Mouse (Mus musculus) liver, embryonic 12.5 days (tissue): ENCODE data around the gene Znrf1. TPM values are rescaled to one million over a fixed set of nuclear protein-coding genes. Genes with fewer than 3 reads are reported as not detected.

Experiments
- ATAC-seq: fragments of 200-750 bp; cut with Nextera tagmentation; 2 replicates; pipeline ENCODE4 v1.8.0; 2017; ENCODE audit warnings: moderate number of reproducible peaks, mild to moderate bottlenecking, moderate library complexity
- H3K27ac ChIP-seq: fragments of 300-500 bp; sonication (generic); 2 replicates; pipeline ENCODE4 v1.5.1; 2016; ENCODE audit warnings: mild to moderate bottlenecking
- H3K27me3 ChIP-seq: fragments of 300-500 bp; sonication (generic); replicated peaks from 2 replicates; pipeline ENCODE4 v1.6.1; 2016; ENCODE audit warnings: mild to moderate bottlenecking, moderate library complexity
- H3K36me3 ChIP-seq: fragments of 300-500 bp; sonication (generic); 2 replicates; pipeline ENCODE4 v1.6.1; 2016; ENCODE audit warnings: mild to moderate bottlenecking, moderate library complexity
- H3K4me1 ChIP-seq: fragments of 300-500 bp; sonication (generic); 2 replicates; pipeline ENCODE4 v1.6.1; 2016
- H3K4me2 ChIP-seq: fragments of 300-500 bp; sonication (generic); 2 replicates; pipeline ENCODE4 v1.6.1; 2016; ENCODE audit warnings: mild to moderate bottlenecking, moderate library complexity
- H3K4me3 ChIP-seq: fragments of 300-500 bp; sonication (generic); 2 replicates; pipeline ENCODE4 v1.5.1; 2016; ENCODE audit warnings: mild to moderate bottlenecking, moderate library complexity
- H3K9ac ChIP-seq: fragments of 300-500 bp; sonication (generic); 2 replicates; pipeline ENCODE4 v1.6.1; 2016; ENCODE audit warnings: mild to moderate bottlenecking, moderate library complexity
- H3K9me3 ChIP-seq: fragments of 300-500 bp; sonication (generic); replicated peaks from 2 replicates; pipeline ENCODE4 v1.6.1; 2016; ENCODE audit warnings: mild to moderate bottlenecking, moderate library complexity
- WGBS: fragments of 180-500 bp; shearing (Covaris S2); methylation state at CpG from one replicate; pipeline ENCODE4 v1.1.7; 2016; ENCODE audit not compliant: insufficient replicate concordance; 5-methylcytosine and 5-hydroxymethylcytosine counted together
- polyA plus RNA-seq: library from polyadenylated mRNA; unstranded; fragments of >200 nt; fragmentation: Nextera tagmentation; extraction: Ambion mirVana; gene quantifications from 2 replicates; pipeline ENCODE4 v1.2.1, GENCODE M21; 2016

Gene Znrf1
- polyA plus RNA-seq, 1 experiment from 2014 or later = 18.3 TPM

GRCm38 (mm10) chr8:111591176-111591575, 55.3 kb downstream of the Znrf1 start:
- no peak overlapping the region for H3K4me3 ChIP-seq

GRCm38 (mm10) chr8:111592390-111592910, 56.6 kb downstream of the Znrf1 start:
- no peaks in the 10 kb centered on the region for H3K9me3 ChIP-seq
- 73% methylated on average over 7 of the region's 7 CpGs for WGBS
- no peak overlapping the region for H3K27ac ChIP-seq
- H3K9ac ChIP-seq = no peak overlapping the region
- peaks cover 90% of the 10 kb centered on the region for H3K4me1 ChIP-seq
- H3K27me3 ChIP-seq = no peaks in the 10 kb centered on the region
- no peak overlapping the region for H3K4me2 ChIP-seq
- no peak overlapping the region for H3K4me3 ChIP-seq
- no peaks in the 10 kb centered on the region for H3K36me3 ChIP-seq
- no peak for ATAC-seq

More at GRCm38 (mm10) chr8:111591176-111591575, 55.3 kb downstream of the Znrf1 start:
- no peak overlapping the region for H3K27ac ChIP-seq
- H3K36me3 ChIP-seq = no peaks in the 10 kb centered on the region
- H3K9ac ChIP-seq = no peak overlapping the region
- H3K27me3 ChIP-seq = no peaks in the 10 kb centered on the region
- ATAC-seq = no peak
- H3K4me2 ChIP-seq = no peak overlapping the region
- peaks cover 90% of the 10 kb centered on the region for H3K4me1 ChIP-seq
- no peaks in the 10 kb centered on the region for H3K9me3 ChIP-seq

GRCm38 (mm10) chr8:111594044-111594840, 58.3 kb downstream of the Znrf1 start:
- no peak overlapping the region for H3K4me3 ChIP-seq
- no peaks in the 10 kb centered on the region for H3K36me3 ChIP-seq
- no peaks in the 10 kb centered on the region for H3K9me3 ChIP-seq
- no peak overlapping the region for H3K4me2 ChIP-seq
- no peak for ATAC-seq
- WGBS = 39% methylated on average over 3 of the region's 3 CpGs
- H3K4me1 ChIP-seq = peaks cover 82% of the 10 kb centered on the region
- no peaks in the 10 kb centered on the region for H3K27me3 ChIP-seq
- H3K27ac ChIP-seq = no peak overlapping the region
- no peak overlapping the region for H3K9ac ChIP-seq

GRCm38 (mm10) chr8:111594951-111595350, 59.1 kb downstream of the Znrf1 start:
- Histone ChIP-seq H3K36me3 (no peaks in the 10 kb centered on the region), H3K4me1 (peaks cover 81% of the 10 kb centered on the region), H3K4me3 (0 out of 2 replicates have a peak overlapping the region, but pooled peaks have one; percentile 40), H3K27me3 (no peaks in the 10 kb centered on the region), H3K9me3 (no peaks in the 10 kb centered on the region), H3K9ac (no peak overlapping the region), H3K27ac (peak overlapping the region; percentile 22; the same call in 1 of the 2 replicates), H3K4me2 (peak overlapping the region; percentile 66)
- no peak for ATAC-seq
- 73% methylated on average over 2 of the region's 2 CpGs for WGBS

DNA sequence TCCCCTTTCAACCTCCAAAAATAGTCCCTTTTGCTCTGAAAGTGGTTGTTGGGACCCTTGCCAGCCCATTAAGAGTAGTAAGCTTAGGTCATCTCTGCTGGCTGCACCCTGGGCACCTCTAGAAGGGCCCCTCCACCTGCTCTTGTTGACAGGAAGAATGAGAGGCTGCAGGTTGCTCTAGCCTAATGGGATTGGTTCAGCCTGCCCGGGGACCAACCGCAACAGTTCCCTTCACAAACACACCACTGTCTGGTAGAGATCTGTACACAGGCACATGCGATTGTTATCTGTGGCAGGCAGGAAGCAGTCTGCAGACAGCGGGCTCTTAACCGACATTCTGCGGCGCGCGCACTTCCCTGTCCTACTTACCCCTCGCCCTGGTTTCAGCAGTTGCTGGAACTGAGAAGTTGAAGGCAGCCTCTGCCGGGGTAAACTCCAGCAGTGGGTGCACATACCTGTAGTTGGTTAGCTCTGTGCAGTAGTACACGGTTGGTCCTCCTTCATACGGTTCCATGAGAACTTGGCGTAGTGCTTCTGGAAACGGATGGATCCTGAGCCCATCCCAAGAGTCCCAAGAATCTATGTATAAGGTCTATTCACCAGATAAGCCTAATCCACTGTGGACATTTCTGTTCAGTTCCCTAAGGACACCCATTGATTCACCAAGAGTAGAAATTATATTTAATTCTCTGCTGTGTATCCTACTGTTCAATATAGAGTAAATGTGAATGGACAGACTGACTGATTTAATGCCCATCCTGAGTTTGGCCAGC, 60.0 kb downstream of the Znrf1 start:
- Histone ChIP-seq H3K9me3 (no peaks in the 10 kb centered on the region), H3K36me3 (no peaks in the 10 kb centered on the region), H3K4me2 (peak overlapping the region; percentile 66), H3K9ac (peak overlapping the region; percentile 49), H3K27ac (peak overlapping the region; percentile 74), H3K4me1 (peaks cover 79% of the 10 kb centered on the region), H3K4me3 (peak overlapping the region; percentile 40), H3K27me3 (no peaks in the 10 kb centered on the region)
- WGBS = 10% methylated on average over 15 of the region's 15 CpGs
- peak; percentile 89 for ATAC-seq

GRCm38 (mm10) chr8:111596485-111596821, 60.6 kb downstream of the Znrf1 start:
- WGBS = 2% methylated on average over 3 of the region's 3 CpGs
- H3K4me1 ChIP-seq = peaks cover 78% of the 10 kb centered on the region
- no peaks in the 10 kb centered on the region for H3K27me3 ChIP-seq
- peak overlapping the region; percentile 74 for H3K27ac ChIP-seq
- no peak for ATAC-seq
- peak overlapping the region; percentile 66 for H3K4me2 ChIP-seq
- H3K9ac ChIP-seq = peak overlapping the region; percentile 49; the same call in 1 of the 2 replicates
- H3K9me3 ChIP-seq = no peaks in the 10 kb centered on the region
- H3K36me3 ChIP-seq = no peaks in the 10 kb centered on the region
- peak overlapping the region; percentile 40 for H3K4me3 ChIP-seq

DNA sequence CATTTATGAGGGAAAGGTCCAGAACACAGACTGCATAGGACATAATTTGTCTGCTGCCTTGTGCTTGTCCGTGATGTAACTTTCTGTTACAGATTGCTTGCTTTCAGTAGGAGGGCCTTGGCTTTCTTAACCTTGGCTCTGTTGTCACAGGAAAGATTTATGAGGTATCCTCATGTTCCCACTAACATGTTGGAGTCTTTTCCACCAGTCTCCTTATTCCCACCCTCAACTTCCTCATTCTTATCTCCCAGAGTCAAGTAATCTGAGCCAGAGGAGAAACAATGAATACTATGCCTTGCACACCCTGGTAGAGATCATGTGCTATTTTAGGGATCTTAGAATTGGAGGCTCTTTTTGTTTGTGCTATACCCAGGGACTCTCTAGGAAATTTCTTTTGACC, 61.4 kb downstream of the Znrf1 start:
- H3K9ac ChIP-seq = no peak overlapping the region
- H3K27ac ChIP-seq = peak overlapping the region; percentile 59; the same call in 1 of the 2 replicates
- H3K36me3 ChIP-seq = no peaks in the 10 kb centered on the region
- peaks cover 71% of the 10 kb centered on the region for H3K4me1 ChIP-seq
- H3K4me3 ChIP-seq = no peak overlapping the region
- H3K27me3 ChIP-seq = no peaks in the 10 kb centered on the region
- no peak overlapping the region for H3K4me2 ChIP-seq
- no peak for ATAC-seq
- 48% methylated on average over 1 of the region's 1 CpGs for WGBS
- no peaks in the 10 kb centered on the region for H3K9me3 ChIP-seq

GRCm38 (mm10) chr8:111599707-111600444, 64.0 kb downstream of the Znrf1 start:
- H3K27me3 ChIP-seq = no peaks in the 10 kb centered on the region
- peaks cover 47% of the 10 kb centered on the region for H3K4me1 ChIP-seq
- no peaks in the 10 kb centered on the region for H3K36me3 ChIP-seq
- no peaks in the 10 kb centered on the region for H3K9me3 ChIP-seq
- no peak for ATAC-seq
- no peak overlapping the region for H3K9ac ChIP-seq
- no peak overlapping the region for H3K4me2 ChIP-seq
- H3K27ac ChIP-seq = no peak overlapping the region
- 50% methylated on average over 9 of the region's 9 CpGs for WGBS
- H3K4me3 ChIP-seq = no peak overlapping the region

GRCm38 (mm10) chr8:111602050-111602449, 66.2 kb downstream of the Znrf1 start:
- Histone ChIP-seq H3K4me2 (no peak overlapping the region), H3K27ac (no peak overlapping the region), H3K4me3 (no peak overlapping the region), H3K9ac (no peak overlapping the region), H3K9me3 (no peaks in the 10 kb centered on the region), H3K27me3 (no peaks in the 10 kb centered on the region), H3K4me1 (peaks cover 28% of the 10 kb centered on the region), H3K36me3 (no peaks in the 10 kb centered on the region)
- no peak for ATAC-seq
- WGBS = 91% methylated on average over 4 of the region's 4 CpGs

DNA sequence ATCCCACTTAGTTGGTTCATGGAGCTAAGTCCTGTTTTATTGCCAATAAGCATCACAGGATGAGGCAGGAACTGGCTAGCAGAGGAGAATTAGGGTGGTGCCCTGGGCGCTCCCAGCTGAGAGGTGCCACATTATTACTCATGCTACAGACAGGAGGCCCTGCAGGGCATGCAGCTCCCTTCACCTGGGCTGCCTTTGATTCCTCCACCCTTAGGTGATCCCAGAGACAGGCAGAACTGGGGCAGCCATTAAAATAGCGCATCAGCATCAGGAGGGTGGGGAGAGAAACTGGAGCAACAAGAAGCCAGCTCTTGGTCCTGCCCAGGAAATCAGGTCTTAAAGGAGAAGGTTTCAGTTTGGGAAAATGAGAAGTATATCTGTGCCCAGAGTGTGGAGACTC, 69.1 kb downstream of the Znrf1 start:
- H3K27me3 ChIP-seq = no peaks in the 10 kb centered on the region
- 74% methylated on average over 2 of the region's 2 CpGs for WGBS
- H3K36me3 ChIP-seq = peaks cover 8% of the 10 kb centered on the region; the same call in 1 of the 2 replicates
- no peak overlapping the region for H3K4me3 ChIP-seq
- no peaks in the 10 kb centered on the region for H3K9me3 ChIP-seq
- no peak overlapping the region for H3K27ac ChIP-seq
- H3K9ac ChIP-seq = no peak overlapping the region
- ATAC-seq = no peak
- H3K4me1 ChIP-seq = peaks cover 9% of the 10 kb centered on the region
- H3K4me2 ChIP-seq = no peak overlapping the region

GRCm38 (mm10) chr8:111606961-111607360, 71.1 kb downstream of the Znrf1 start:
- no peak overlapping the region for H3K27ac ChIP-seq
- ATAC-seq = no peak
- no peak overlapping the region for H3K4me3 ChIP-seq
- no peak overlapping the region for H3K4me2 ChIP-seq
- H3K9ac ChIP-seq = no peak overlapping the region
- H3K4me1 ChIP-seq = 0 out of 2 replicates have a peak, but pooled peaks cover 4% of the 10 kb centered on the region
- H3K9me3 ChIP-seq = no peaks in the 10 kb centered on the region
- peaks cover 17% of the 10 kb centered on the region for H3K36me3 ChIP-seq
- WGBS = 82% methylated on average over 9 of the region's 9 CpGs
- H3K27me3 ChIP-seq = no peaks in the 10 kb centered on the region
